Mouse (Mus musculus): ENCODE results near the gene Odr4. TPM values are rescaled to one million over a fixed set of nuclear protein-coding genes. Genes with fewer than 3 reads are reported as not detected.

The Odr4 gene
- total and polyA plus RNA-seq, 2 experiments: 4.7 to 52.8 TPM

DNA sequence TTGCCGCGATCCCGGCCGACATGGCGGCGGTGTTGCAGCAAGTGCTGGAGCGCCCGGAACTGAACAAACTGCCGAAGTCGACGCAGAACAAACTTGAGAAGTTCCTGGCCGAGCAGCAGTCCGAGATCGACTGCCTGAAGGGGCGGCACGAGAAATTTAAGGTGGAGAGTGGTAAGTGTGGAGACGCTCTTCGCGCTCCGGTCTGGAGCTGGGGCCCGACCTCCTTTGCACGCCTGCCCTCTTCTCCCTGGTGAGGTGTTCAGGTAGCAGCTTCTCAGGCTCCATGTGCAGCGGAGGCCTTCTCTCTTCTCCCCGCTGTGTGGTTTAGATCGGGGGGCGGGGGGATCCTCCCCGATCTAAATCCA lies 590 bp upstream of the Odr4 start:
- TF ChIP-seq POLR2A (IDR thresholded peaks at IDR 0.05; ENCODE audit: extremely low read depth, insufficient read depth, low read length) (no peak), CTCF (IDR thresholded peaks at IDR 0.05; ENCODE audit: low read depth, low read length) (no peak)
- Histone ChIP-seq H3K4me3 (ENCODE audit: insufficient read depth, low read depth, low read length) (peak overlapping the region; percentile 74), H3K4me1 (ENCODE audit: control insufficient read depth, insufficient read depth, low read length) (peaks cover 3% of the 10 kb centered on the region), H3K27ac (replicated peaks; ENCODE audit: insufficient read depth, low read depth, low read length) (peak overlapping the region; percentile 88), H3K36me3 (ENCODE audit: control insufficient read depth, insufficient read depth, low read length) (peaks cover 28% of the 10 kb centered on the region), H3K79me2 (ENCODE audit: control insufficient read depth, insufficient read depth, low read length) (no peaks in the 10 kb centered on the region), H3K27me3 (ENCODE audit: control insufficient read depth, insufficient read depth, low read length) (no peaks in the 10 kb centered on the region), H3K9ac (ENCODE audit: low read depth, low read length) (peak overlapping the region; percentile 93)
- peak; percentile 75 for DNase-seq (ENCODE audit: extremely low read depth, low read depth, low spot score)
- WGBS: 1% methylated on average over 27 of the region's 27 CpGs

DNA sequence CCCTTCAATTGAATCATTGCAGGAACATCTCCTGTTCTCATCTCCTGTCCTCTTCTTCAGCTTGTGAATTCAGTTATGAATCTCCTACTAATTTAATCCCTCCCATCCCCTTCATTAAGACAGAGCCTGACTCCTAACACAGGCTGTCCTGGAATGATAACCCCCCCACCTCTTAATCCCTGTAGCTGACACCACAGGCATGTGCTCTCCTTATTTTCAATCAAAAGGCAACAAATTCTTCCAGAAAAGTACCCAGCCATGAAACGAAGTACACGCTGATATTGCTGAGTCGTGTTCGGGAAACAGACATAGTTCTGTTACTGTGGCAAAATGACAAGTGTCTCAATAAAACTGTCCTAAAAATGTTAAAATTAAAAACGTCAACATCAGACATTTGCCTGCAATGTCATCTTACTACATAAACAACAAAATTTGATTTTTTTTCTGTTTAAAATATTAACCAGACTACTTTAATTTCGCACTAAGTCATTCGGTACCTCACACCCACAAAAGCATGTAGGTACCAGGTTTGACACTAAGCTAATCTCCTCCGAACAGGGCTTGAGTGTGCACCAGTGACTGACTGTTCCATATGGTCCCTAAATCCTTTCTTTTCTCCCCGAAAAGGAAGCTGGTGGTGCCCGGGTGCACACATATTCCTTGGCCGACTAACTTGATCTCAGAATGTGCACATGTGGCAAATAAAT lies 796 bp downstream of the Odr4 start:
- WGBS: 12% methylated on average over 11 of the region's 11 CpGs
- H3K36me3 ChIP-seq (ENCODE audit: control insufficient read depth, insufficient read depth, low read length): peaks cover 31% of the 10 kb centered on the region
- no peaks in the 10 kb centered on the region for H3K79me2 ChIP-seq (ENCODE audit: control insufficient read depth, insufficient read depth, low read length)

DNA sequence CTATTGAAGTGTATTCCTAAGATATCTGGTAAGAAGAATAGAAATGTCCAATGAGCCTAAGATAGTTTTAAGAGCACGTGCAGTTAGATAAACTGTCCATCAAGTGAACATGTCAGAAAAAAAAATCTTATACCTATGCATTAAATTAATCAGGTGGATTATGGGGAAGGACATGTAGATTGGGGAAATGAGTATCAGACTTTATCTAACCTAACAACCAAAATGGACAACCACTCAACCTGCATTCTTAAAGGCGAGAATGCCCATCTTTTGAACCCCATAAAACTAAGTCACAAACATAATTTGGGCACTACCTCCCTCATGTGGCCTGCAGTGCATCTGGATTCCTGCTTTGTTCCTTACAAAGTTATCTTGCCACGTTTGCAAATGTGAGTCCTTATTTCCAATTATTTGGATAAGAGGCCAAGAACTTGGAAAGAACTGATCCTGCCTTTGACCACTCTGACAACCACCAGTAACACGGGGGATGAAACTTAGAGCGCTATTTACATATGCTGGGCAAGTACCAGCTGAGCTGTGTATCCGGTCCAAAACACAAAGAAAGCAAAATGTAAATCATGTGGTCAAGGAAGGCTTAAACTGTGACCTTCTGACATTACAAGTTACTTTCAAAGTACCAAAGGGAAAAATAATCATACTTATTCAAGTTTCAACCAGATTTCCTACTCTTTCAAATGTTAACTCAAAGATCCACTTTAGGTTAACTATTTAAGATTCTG lies 3.3 kb downstream of the Odr4 start:
- DNase-seq (ENCODE audit: extremely low read depth, low read depth, low spot score): no peak
- H3K9ac ChIP-seq (ENCODE audit: low read depth, low read length): no peak overlapping the region
- WGBS: 89% methylated on average over 6 of the region's 6 CpGs
- no peaks in the 10 kb centered on the region for H3K27me3 ChIP-seq (ENCODE audit: control insufficient read depth, insufficient read depth, low read length)
- TF ChIP-seq CTCF (IDR thresholded peaks at IDR 0.05; ENCODE audit: low read depth, low read length) (no peak), POLR2A (IDR thresholded peaks at IDR 0.05; ENCODE audit: extremely low read depth, insufficient read depth, low read length) (no peak)
- H3K4me3 ChIP-seq (ENCODE audit: insufficient read depth, low read depth, low read length): no peak overlapping the region
- H3K4me1 ChIP-seq (ENCODE audit: control insufficient read depth, insufficient read depth, low read length): no peaks in the 10 kb centered on the region
- peaks cover 38% of the 10 kb centered on the region for H3K36me3 ChIP-seq (ENCODE audit: control insufficient read depth, insufficient read depth, low read length)
- H3K27ac ChIP-seq (replicated peaks; ENCODE audit: insufficient read depth, low read depth, low read length): no peak overlapping the region
- H3K79me2 ChIP-seq (ENCODE audit: control insufficient read depth, insufficient read depth, low read length): no peaks in the 10 kb centered on the region

More for the DNA sequence above, 796 bp downstream of the Odr4 start:
- Histone ChIP-seq H3K9ac (ENCODE audit: low read depth, low read length) (peak overlapping the region; percentile 70), H3K4me3 (ENCODE audit: insufficient read depth, low read depth, low read length) (peak overlapping the region; percentile 72), H3K4me1 (ENCODE audit: control insufficient read depth, insufficient read depth, low read length) (peaks cover 3% of the 10 kb centered on the region), H3K27me3 (ENCODE audit: control insufficient read depth, insufficient read depth, low read length) (no peaks in the 10 kb centered on the region), H3K27ac (replicated peaks; ENCODE audit: insufficient read depth, low read depth, low read length) (peak overlapping the region; percentile 65)
- no peak for TF ChIP-seq POLR2A (IDR thresholded peaks at IDR 0.05; ENCODE audit: extremely low read depth, insufficient read depth, low read length)
- no peak for TF ChIP-seq CTCF (IDR thresholded peaks at IDR 0.05; ENCODE audit: low read depth, low read length)
- DNase-seq (ENCODE audit: extremely low read depth, low read depth, low spot score): no peak

DNA sequence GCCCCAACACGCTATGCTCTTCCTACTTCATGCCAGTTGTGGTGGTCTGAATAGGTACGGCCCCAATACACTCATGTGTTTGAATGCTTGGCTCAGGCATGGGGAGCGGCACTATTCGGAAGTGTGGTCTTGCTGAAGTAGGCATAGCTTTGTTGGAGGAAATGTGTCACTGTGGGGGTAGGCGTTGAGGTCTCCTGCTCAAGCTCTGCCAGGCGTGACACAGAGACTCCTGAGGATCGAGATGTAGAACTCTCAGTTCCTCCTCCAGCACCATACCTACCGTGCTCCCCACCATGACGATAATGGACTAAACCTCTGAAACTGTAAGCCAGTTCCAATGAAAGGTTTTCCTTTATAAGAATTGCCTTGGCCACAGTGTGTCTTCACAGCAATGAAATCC lies 5.3 kb downstream of the Odr4 start:
- peaks cover 48% of the 10 kb centered on the region for H3K36me3 ChIP-seq (ENCODE audit: control insufficient read depth, insufficient read depth, low read length)
- H3K27ac ChIP-seq (replicated peaks; ENCODE audit: insufficient read depth, low read depth, low read length): no peak overlapping the region
- no peak for DNase-seq (ENCODE audit: extremely low read depth, low read depth, low spot score)
- no peak for TF ChIP-seq CTCF (IDR thresholded peaks at IDR 0.05; ENCODE audit: low read depth, low read length)
- TF ChIP-seq POLR2A (IDR thresholded peaks at IDR 0.05; ENCODE audit: extremely low read depth, insufficient read depth, low read length): no peak
- no peaks in the 10 kb centered on the region for H3K27me3 ChIP-seq (ENCODE audit: control insufficient read depth, insufficient read depth, low read length)
- H3K4me1 ChIP-seq (ENCODE audit: control insufficient read depth, insufficient read depth, low read length): no peaks in the 10 kb centered on the region
- 93% methylated on average over 9 of the region's 9 CpGs for whole genome bisulfite sequencing
- H3K9ac ChIP-seq (ENCODE audit: low read depth, low read length): no peak overlapping the region
- no peak overlapping the region for H3K4me3 ChIP-seq (ENCODE audit: insufficient read depth, low read depth, low read length)
- no peaks in the 10 kb centered on the region for H3K79me2 ChIP-seq (ENCODE audit: control insufficient read depth, insufficient read depth, low read length)

DNA sequence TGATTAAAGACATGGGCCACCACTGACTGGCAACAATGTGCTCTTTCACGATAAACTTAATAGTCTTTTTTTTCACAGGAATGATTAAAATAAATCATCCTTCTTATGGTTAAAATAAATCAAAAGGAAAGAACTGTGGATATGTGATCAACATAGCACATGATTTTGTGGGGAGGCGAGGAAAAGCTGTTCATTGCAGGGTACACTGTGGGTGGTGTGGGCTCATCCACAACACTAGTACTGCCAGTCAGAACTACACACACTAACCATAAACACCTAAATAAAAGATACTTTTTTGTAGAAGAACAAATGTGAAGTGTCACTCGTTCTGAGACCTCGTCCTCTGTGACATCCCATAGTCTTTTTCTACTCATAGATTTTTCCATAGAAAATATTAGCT lies 8.7 kb downstream of the Odr4 start:
- no peaks in the 10 kb centered on the region for H3K4me1 ChIP-seq (ENCODE audit: control insufficient read depth, insufficient read depth, low read length)

DNA sequence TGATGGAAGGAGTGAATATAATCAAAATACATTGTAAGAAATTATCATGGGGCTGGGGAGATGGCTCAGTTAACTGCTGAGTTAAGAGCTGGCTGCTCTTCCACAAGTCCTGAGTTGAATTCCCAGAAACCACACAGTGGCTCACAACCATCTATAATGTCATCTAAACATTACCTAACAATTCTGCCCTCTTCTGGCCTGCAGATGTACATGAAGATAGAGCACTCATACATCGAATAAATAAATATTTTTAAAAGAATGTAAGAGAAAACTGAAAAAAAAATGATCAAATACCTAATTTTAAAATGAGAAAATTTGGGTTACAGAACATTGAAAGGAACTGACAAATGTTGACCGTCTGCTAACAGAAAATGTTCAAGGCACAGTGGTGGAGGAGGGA lies 18.6 kb downstream of the Odr4 start:
- no peak overlapping the region for H3K27ac ChIP-seq (replicated peaks; ENCODE audit: insufficient read depth, low read depth, low read length)
- H3K27me3 ChIP-seq (ENCODE audit: control insufficient read depth, insufficient read depth, low read length): no peaks in the 10 kb centered on the region
- no peaks in the 10 kb centered on the region for H3K4me1 ChIP-seq (ENCODE audit: control insufficient read depth, insufficient read depth, low read length)
- H3K36me3 ChIP-seq (ENCODE audit: control insufficient read depth, insufficient read depth, low read length): peaks cover 36% of the 10 kb centered on the region
- no peak overlapping the region for H3K4me3 ChIP-seq (ENCODE audit: insufficient read depth, low read depth, low read length)
- no peak overlapping the region for H3K9ac ChIP-seq (ENCODE audit: low read depth, low read length)
- WGBS: 89% methylated on average over 2 of the region's 2 CpGs
- no peaks in the 10 kb centered on the region for H3K79me2 ChIP-seq (ENCODE audit: control insufficient read depth, insufficient read depth, low read length)
- TF ChIP-seq CTCF (IDR thresholded peaks at IDR 0.05; ENCODE audit: low read depth, low read length) (no peak), POLR2A (IDR thresholded peaks at IDR 0.05; ENCODE audit: extremely low read depth, insufficient read depth, low read length) (no peak)
- DNase-seq (ENCODE audit: extremely low read depth, low read depth, low spot score): no peak

More for the DNA sequence above, 8.7 kb downstream of the Odr4 start:
- Histone ChIP-seq H3K9ac (ENCODE audit: low read depth, low read length) (no peak overlapping the region), H3K27me3 (ENCODE audit: control insufficient read depth, insufficient read depth, low read length) (no peaks in the 10 kb centered on the region), H3K4me3 (ENCODE audit: insufficient read depth, low read depth, low read length) (no peak overlapping the region), H3K36me3 (ENCODE audit: control insufficient read depth, insufficient read depth, low read length) (peaks cover 54% of the 10 kb centered on the region), H3K27ac (replicated peaks; ENCODE audit: insufficient read depth, low read depth, low read length) (no peak overlapping the region), H3K79me2 (ENCODE audit: control insufficient read depth, insufficient read depth, low read length) (no peaks in the 10 kb centered on the region)
- WGBS: 98% methylated on average over 4 of the region's 4 CpGs
- TF ChIP-seq POLR2A (IDR thresholded peaks at IDR 0.05; ENCODE audit: extremely low read depth, insufficient read depth, low read length) (no peak), CTCF (IDR thresholded peaks at IDR 0.05; ENCODE audit: low read depth, low read length) (no peak)
- DNase-seq (ENCODE audit: extremely low read depth, low read depth, low spot score): no peak
